Mouse (Mus musculus): ENCODE measurements at regions not wholly inside any gene's neighbourhood (a gene's known extent, or its start where the extent isn't known, plus 50 kb on each side); places are given as distances from the start of the nearest gene placed in this dataset.

GRCm38 (mm10) chr13:6395562-6396223, 152.3 kb upstream of the Pitrm1 start:
- DNase-seq (ENCODE audit: low spot score) = no peak

- no peak for DNase-seq (ENCODE audit: low spot score)
These were observed 150.3 kb upstream of the Pitrm1 start for GRCm38 (mm10) chr13:6397648-6398047.

- no peak for DNase-seq (ENCODE audit: low spot score)
These were observed 116.1 kb upstream of the Pitrm1 start for GRCm38 (mm10) chr13:6431821-6432220.

- DNase-seq (ENCODE audit: low spot score) = no peak
These were observed 101.0 kb upstream of the Pitrm1 start for GRCm38 (mm10) chr13:6446976-6447375.

- no peak for DNase-seq (ENCODE audit: low spot score)
These were observed 86.6 kb upstream of the Pitrm1 start for GRCm38 (mm10) chr13:6461363-6461762.

- DNase-seq (ENCODE audit: low spot score) = no peak
These were observed 82.0 kb upstream of the Pitrm1 start for GRCm38 (mm10) chr13:6465911-6466419.

- peak; percentile 26 for DNase-seq (ENCODE audit: low spot score)
These were observed 78.3 kb upstream of the Pitrm1 start for GRCm38 (mm10) chr13:6469446-6470227.

DNA sequence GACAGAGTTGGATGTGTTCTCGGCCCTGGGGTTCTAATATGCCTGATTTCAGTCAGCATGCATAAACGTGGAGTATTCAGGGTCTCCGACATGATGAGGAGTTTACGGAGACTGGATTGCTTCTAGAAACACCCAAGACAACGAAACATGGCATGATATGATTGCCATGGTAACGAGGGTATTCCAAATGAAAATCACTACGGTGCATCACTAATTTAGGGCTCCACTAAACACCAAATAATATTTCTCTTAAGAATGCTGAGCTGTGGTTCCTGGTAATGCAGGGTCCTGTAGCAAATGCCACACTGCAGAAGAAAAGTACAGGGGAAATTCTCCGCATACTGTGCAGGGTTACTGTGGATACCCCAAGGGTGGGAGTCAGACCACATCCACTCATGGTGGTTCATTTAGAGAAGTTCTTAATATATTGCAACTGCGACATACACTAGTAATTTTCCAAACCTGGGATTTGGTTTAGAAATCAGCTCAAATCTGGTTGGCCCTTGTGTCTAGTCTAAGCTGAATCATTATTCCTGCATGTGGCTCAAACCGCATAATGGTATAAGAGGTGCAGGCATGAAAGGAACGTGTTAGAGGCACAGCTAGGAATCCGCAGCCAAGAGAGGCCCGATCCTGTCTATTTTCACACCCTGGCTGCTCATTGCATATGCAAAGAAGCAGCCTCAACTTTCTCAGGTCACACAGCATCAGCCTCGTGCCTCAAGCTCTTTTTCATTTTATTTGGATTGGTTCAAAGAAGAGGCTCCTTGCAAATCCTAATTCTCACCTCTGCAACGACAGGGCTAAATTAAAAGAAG, 77.5 kb upstream of the Pitrm1 start:
- no peak for DNase-seq (ENCODE audit: low spot score)

- DNase-seq (ENCODE audit: low spot score) = peak; percentile 71
These were observed 76.3 kb upstream of the Pitrm1 start for GRCm38 (mm10) chr13:6471643-6472042.

- DNase-seq (ENCODE audit: low spot score) = no peak
These were observed 74.4 kb upstream of the Pitrm1 start for GRCm38 (mm10) chr13:6473401-6474190.

GRCm38 (mm10) chr13:6479667-6480066, 68.3 kb upstream of the Pitrm1 start:
- DNase-seq (ENCODE audit: low spot score) = no peak

DNA sequence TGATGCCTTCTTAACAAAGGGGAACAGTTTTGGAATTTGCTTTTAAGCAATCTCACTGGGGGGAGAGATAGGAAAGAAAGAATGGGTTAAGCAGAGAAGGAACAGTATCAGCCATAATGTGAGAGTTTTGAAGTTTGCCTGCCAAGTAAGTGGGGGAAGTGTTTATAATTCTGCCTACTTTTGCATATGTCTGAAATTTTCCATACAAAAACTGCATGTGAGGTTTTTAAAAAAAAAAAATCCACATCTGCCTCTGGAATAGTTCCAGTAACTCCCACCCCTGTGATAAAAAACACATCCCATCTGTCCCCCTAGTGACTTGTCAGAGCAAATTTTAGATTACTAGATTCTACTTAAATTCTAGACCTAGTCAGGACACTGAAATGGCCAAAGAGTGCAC, 63.5 kb upstream of the Pitrm1 start:
- no peak for DNase-seq (ENCODE audit: low spot score)

DNA sequence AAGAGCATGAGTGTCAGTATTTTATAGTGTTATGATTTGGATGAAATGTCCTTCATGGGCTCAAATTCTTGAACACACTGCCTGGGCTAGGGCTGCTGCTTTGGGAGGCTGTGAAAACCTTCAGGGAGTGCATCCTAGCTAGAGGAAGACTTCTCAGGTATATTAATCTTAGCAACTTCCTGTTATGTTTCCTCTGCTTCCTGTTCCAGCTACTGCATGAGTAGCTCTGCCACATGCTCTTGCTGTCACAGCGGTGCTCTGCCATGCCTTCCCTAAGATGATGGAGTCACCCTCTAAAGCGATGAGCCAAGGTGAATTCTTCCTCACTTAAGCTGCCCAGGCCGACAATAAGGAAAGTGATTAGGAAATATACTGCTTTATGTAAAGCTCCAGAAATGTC, 60.1 kb upstream of the Pitrm1 start:
- no peak for DNase-seq (ENCODE audit: low spot score)

DNA sequence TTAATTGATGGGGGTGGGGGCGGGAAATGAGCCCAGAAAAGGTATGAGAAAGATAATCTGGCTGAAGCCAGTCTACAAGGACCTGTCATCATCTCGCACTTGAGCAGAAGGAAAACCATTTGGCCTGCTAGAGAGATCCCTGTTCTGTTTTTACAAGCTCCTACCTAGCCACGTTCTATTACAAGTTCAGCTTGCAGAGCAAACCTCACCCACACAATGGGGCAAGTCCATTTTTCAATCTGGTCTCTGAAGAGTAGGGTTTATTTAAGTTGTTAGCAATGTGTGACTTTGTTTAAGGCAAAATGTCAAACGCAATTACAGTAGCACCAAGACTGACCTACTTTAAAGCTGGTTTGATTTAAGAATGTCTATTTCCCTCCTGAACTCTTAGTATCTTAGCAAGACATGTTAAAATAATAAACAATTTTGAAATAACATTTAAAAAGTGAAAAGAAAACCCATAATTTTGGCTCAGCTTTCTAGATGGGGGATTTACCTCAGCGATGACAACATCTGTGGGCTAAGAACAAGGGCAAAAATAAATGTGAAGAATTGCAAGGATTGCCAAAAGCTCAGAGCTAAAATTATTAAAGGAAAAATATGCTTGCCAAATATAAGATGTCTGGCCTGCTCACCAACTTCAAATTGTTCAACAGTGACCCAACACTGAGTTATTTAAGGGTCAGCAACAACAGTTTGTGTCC, 54.9 kb upstream of the Pitrm1 start:
- DNase-seq (ENCODE audit: low spot score) = no peak
